Mouse (Mus musculus) liver, postnatal 0 days (tissue): ENCODE results near the gene Trim26. TPM values are rescaled to one million over a fixed set of nuclear protein-coding genes. Genes with fewer than 3 reads are reported as not detected.

Experiments used
- ATAC-seq: fragments of 200-750 bp; cut with Nextera tagmentation; 2 replicates; pipeline ENCODE4 v1.8.0; 2017; ENCODE audit warnings: mild to moderate bottlenecking, moderate library complexity
- DNase-seq: peaks from one replicate; pipeline ENCODE4 v3.0.0-alpha.2; 2016
- H3K27ac ChIP-seq: fragments of 300-500 bp; sonication (generic); 2 replicates; pipeline ENCODE4 v1.5.1; 2014; ENCODE audit warnings: antibody characterized with exemption, moderate library complexity, mild to moderate bottlenecking, low read depth
- H3K27me3 ChIP-seq: fragments of 300-500 bp; sonication (generic); 2 replicates; pipeline ENCODE4 v1.6.1; 2014; ENCODE audit warnings: low read length, control low read depth, mixed read lengths; ENCODE audit not compliant: insufficient read depth
- H3K36me3 ChIP-seq: fragments of 300-500 bp; sonication (generic); replicated peaks from 2 replicates; pipeline ENCODE4 v1.6.1; 2014; ENCODE audit warnings: mild to moderate bottlenecking, control low read depth, low read length, moderate library complexity, mixed read lengths; ENCODE audit not compliant: insufficient read depth
- H3K4me1 ChIP-seq: fragments of 300-500 bp; sonication (generic); 2 replicates; pipeline ENCODE4 v1.6.1; 2014; ENCODE audit warnings: antibody characterized with exemption, mild to moderate bottlenecking, control low read depth; ENCODE audit not compliant: insufficient read depth
- H3K4me2 ChIP-seq: fragments of 300-500 bp; sonication (generic); 2 replicates; pipeline ENCODE4 v1.6.1; 2014; ENCODE audit warnings: low read depth, mild to moderate bottlenecking, low read length, moderate library complexity, mixed read lengths
- H3K4me3 ChIP-seq: fragments of 300-500 bp; sonication (generic); 2 replicates; pipeline ENCODE4 v1.5.1; 2014; ENCODE audit warnings: low read depth, low read length
- H3K9ac ChIP-seq: fragments of 300-500 bp; sonication (generic); replicated peaks from 2 replicates; pipeline ENCODE4 v1.6.1; 2014; ENCODE audit warnings: mild to moderate bottlenecking, moderate library complexity
- H3K9me3 ChIP-seq: fragments of 300-500 bp; sonication (generic); 2 replicates; pipeline ENCODE4 v1.6.1; 2016; ENCODE audit warnings: mild to moderate bottlenecking, control low read depth, low read length, mixed read lengths
- CTCF ChIP-seq: sonication (generic); IDR thresholded peaks from 2 replicates; pipeline ENCODE4 v1.5.1; 2016; ENCODE audit warnings: antibody characterized with exemption, low read depth
- EP300 ChIP-seq: IDR thresholded peaks from 2 replicates; pipeline ENCODE4 v1.6.1; 2016; ENCODE audit warnings: antibody characterized with exemption, low read depth, mild to moderate bottlenecking
- WGBS: fragments of 180-500 bp; shearing (Covaris S2); extraction: QIAGEN DNeasy Blood & Tissue Kit; methylation state at CpG from one replicate; pipeline ENCODE4 v1.1.7; 2014; ENCODE audit not compliant: insufficient replicate concordance; 5-methylcytosine and 5-hydroxymethylcytosine counted together
- polyA plus RNA-seq: library from polyadenylated mRNA; unstranded; fragments of >200 nt; fragmentation: Nextera tagmentation; extraction: Ambion mirVana; gene quantifications from 2 replicates; pipeline ENCODE4 v1.2.1, GENCODE M21; 2015

The Trim26 gene
- polyA plus RNA-seq, 1 experiment from 2014 or later, result 16.8 TPM

GRCm38 (mm10) chr17:36856236-36856635 is 19.3 kb downstream of the Trim26 start:
- no peak overlapping the region for H3K4me2 ChIP-seq
- H3K9ac ChIP-seq, result no peak overlapping the region
- WGBS, result 85% methylated on average over 4 of the region's 4 CpGs
- H3K9me3 ChIP-seq, result no peaks in the 10 kb centered on the region
- H3K27ac ChIP-seq, result no peak overlapping the region
- ATAC-seq, result no peak
- no peak overlapping the region for H3K4me3 ChIP-seq
- peaks cover 45% of the 10 kb centered on the region for H3K36me3 ChIP-seq
- H3K27me3 ChIP-seq, result no peaks in the 10 kb centered on the region
- DNase-seq, result no peak
- peaks cover 3% of the 10 kb centered on the region; the same call in 1 of the 2 replicates for H3K4me1 ChIP-seq
- TF ChIP-seq EP300 (no peak), CTCF (no peak)

GRCm38 (mm10) chr17:36858181-36858580 is 21.2 kb downstream of the Trim26 start:
- Histone ChIP-seq H3K27ac (no peak overlapping the region), H3K4me2 (no peak overlapping the region), H3K9me3 (no peaks in the 10 kb centered on the region), H3K27me3 (no peaks in the 10 kb centered on the region), H3K4me3 (no peak overlapping the region), H3K4me1 (no peaks in the 10 kb centered on the region), H3K9ac (no peak overlapping the region), H3K36me3 (peaks cover 33% of the 10 kb centered on the region)
- no peak for ATAC-seq
- WGBS, result 65% methylated on average over 3 of the region's 3 CpGs
- TF ChIP-seq CTCF, result no peak
- TF ChIP-seq EP300, result no peak
- no peak for DNase-seq

GRCm38 (mm10) chr17:36861680-36862079 is 24.7 kb downstream of the Trim26 start:
- TF ChIP-seq EP300, result no peak
- TF ChIP-seq CTCF, result no peak
- no peak overlapping the region for H3K27ac ChIP-seq
- peaks cover 14% of the 10 kb centered on the region; the same call in 1 of the 2 replicates for H3K27me3 ChIP-seq
- no peak overlapping the region for H3K9ac ChIP-seq
- ATAC-seq (no peak), DNase-seq (no peak)
- no peak overlapping the region for H3K4me3 ChIP-seq
- H3K36me3 ChIP-seq, result peaks cover 19% of the 10 kb centered on the region
- WGBS, result 23% methylated on average over 2 of the region's 2 CpGs
- H3K4me1 ChIP-seq, result peaks cover 1% of the 10 kb centered on the region
- no peak overlapping the region for H3K4me2 ChIP-seq
- H3K9me3 ChIP-seq, result no peaks in the 10 kb centered on the region

GRCm38 (mm10) chr17:36866719-36867527 is 30.0 kb downstream of the Trim26 start, which contains the start of gene Trim15:
TSS of gene Trim15 (minus strand) at chr17:36867210.
- 0 out of 2 replicates have a peak, but pooled peaks have one; percentile 0 for ATAC-seq
- DNase-seq, result peak; percentile 37
- H3K9me3 ChIP-seq, result no peaks in the 10 kb centered on the region
- H3K36me3 ChIP-seq, result 0 out of 2 replicates have a peak, but pooled peaks cover 5% of the 10 kb centered on the region
- peaks cover 15% of the 10 kb centered on the region for H3K4me1 ChIP-seq
- TF ChIP-seq EP300, result no peak
- no peak for TF ChIP-seq CTCF
- peak within 1 kb of the TSS; percentile 71 for H3K4me2 ChIP-seq
- WGBS, result 13% methylated on average over 29 of the region's 29 CpGs
- H3K27ac ChIP-seq, result no peak within 1 kb of the TSS
- H3K27me3 ChIP-seq, result peaks cover 20% of the 10 kb centered on the region; the same call in 1 of the 2 replicates
- H3K4me3 ChIP-seq, result peak within 1 kb of the TSS; percentile 32
- peak within 1 kb of the TSS; percentile 27 for H3K9ac ChIP-seq

- no peak for DNase-seq
- TF ChIP-seq EP300, result no peak
- no peak for TF ChIP-seq CTCF
- Histone ChIP-seq H3K27me3 (peaks cover 20% of the 10 kb centered on the region; the same call in 1 of the 2 replicates), H3K27ac (peak overlapping the region; percentile 78), H3K9ac (no peak overlapping the region), H3K4me3 (no peak overlapping the region), H3K36me3 (peaks cover 16% of the 10 kb centered on the region; the same call in 1 of the 2 replicates), H3K9me3 (no peaks in the 10 kb centered on the region), H3K4me2 (peak overlapping the region; percentile 49), H3K4me1 (peaks cover 15% of the 10 kb centered on the region)
- no peak for ATAC-seq
- 69% methylated on average over 2 of the region's 2 CpGs for WGBS
These were observed 31.9 kb downstream of the Trim26 start for GRCm38 (mm10) chr17:36868836-36869235.

GRCm38 (mm10) chr17:36869284-36869954 is 32.5 kb downstream of the Trim26 start, which contains the start of gene Trim10:
TSS of gene Trim10 (plus strand) at chr17:36869574.
- peaks cover 21% of the 10 kb centered on the region for H3K36me3 ChIP-seq
- peak within 1 kb of the TSS; percentile 73 for H3K9ac ChIP-seq
- DNase-seq, result peak; percentile 81
- peak within 1 kb of the TSS; percentile 54 for H3K4me3 ChIP-seq
- 38% methylated on average over 4 of the region's 4 CpGs for WGBS
- H3K4me1 ChIP-seq, result peaks cover 15% of the 10 kb centered on the region
- no peaks in the 10 kb centered on the region for H3K9me3 ChIP-seq
- ATAC-seq, result peak; percentile 98
- TF ChIP-seq EP300 (peak; percentile 100), CTCF (no peak)
- peak within 1 kb of the TSS; percentile 91 for H3K27ac ChIP-seq
- H3K27me3 ChIP-seq, result peaks cover 20% of the 10 kb centered on the region; the same call in 1 of the 2 replicates
- peak within 1 kb of the TSS; percentile 59 for H3K4me2 ChIP-seq
